Mouse (Mus musculus): ENCODE results near the gene Medag. TPM values are rescaled to one million over a fixed set of nuclear protein-coding genes. Genes with fewer than 3 reads are reported as not detected.
A peak's percentile ranks its signal among the peaks of the same experiment; 100 is the strongest.

The Medag gene
- total RNA-seq (2021): 10 to 100 TPM in 1 of 2 experiments, 1 to 10 TPM in 1; 2.3 to 11.8 TPM
- long read RNA-seq, experiment 1, transcript Medag-201 (5 exons, 2,953 nt): major isoform, 12 of 12 reads
- long read RNA-seq, experiment 1, partial matches to known transcripts: 0 of 12 reads
- long read RNA-seq, experiment 1, other reads (novel, unspliced or antisense): 0 of 12 reads
- long read RNA-seq, experiment 2, transcript Medag-201 (5 exons, 2,953 nt): major isoform, 10 of 10 reads
- long read RNA-seq, experiment 2, partial matches to known transcripts: 0 of 10 reads
- long read RNA-seq, experiment 2, other reads (novel, unspliced or antisense): 0 of 10 reads

- peak; percentile 61 to 73 for DNase-seq (ENCODE audit: low spot score in 2 of 2)
These were observed at the start of gene Medag for GRCm38 (mm10) chr5:149411509-149412193. Gene Medag (plus strand): TSS chr5:149411749.

GRCm38 (mm10) chr5:149362626-149363025 lies 48.9 kb upstream of the Medag start:
- DNase-seq (ENCODE audit: low spot score in 2 of 2): no peak

GRCm38 (mm10) chr5:149363903-149364755 lies 47.4 kb upstream of the Medag start:
- DNase-seq (ENCODE audit: low spot score in 2 of 2): no peak

GRCm38 (mm10) chr5:149367011-149367410 lies 44.5 kb upstream of the Medag start:
- DNase-seq (ENCODE audit: low spot score in 2 of 2): no peak

GRCm38 (mm10) chr5:149367544-149368466 lies 43.7 kb upstream of the Medag start:
- peak in 1 of 2 experiments; percentile 20 for DNase-seq (ENCODE audit: low spot score in 2 of 2)

- DNase-seq (ENCODE audit: low spot score in 2 of 2): no peak
These were observed 42.8 kb upstream of the Medag start for GRCm38 (mm10) chr5:149368575-149369312.

- DNase-seq (ENCODE audit: low spot score in 2 of 2): no peak
These were observed 42.0 kb upstream of the Medag start for GRCm38 (mm10) chr5:149369373-149370035.

- no peak for DNase-seq (ENCODE audit: low spot score in 2 of 2)
These were observed 39.5 kb upstream of the Medag start for GRCm38 (mm10) chr5:149372018-149372417.

- peak in 1 of 2 experiments; percentile 21 for DNase-seq (ENCODE audit: low spot score in 2 of 2)
These were observed 38.3 kb upstream of the Medag start for GRCm38 (mm10) chr5:149373224-149373623.

- peak; percentile 13 to 24 for DNase-seq (ENCODE audit: low spot score in 2 of 2)
These were observed 37.5 kb upstream of the Medag start for GRCm38 (mm10) chr5:149374026-149374425.

GRCm38 (mm10) chr5:149375074-149375888 lies 36.3 kb upstream of the Medag start:
- DNase-seq (ENCODE audit: low spot score in 2 of 2): no peak

- DNase-seq (ENCODE audit: low spot score in 2 of 2): peak; percentile 84 to 86
These were observed 35.7 kb upstream of the Medag start for GRCm38 (mm10) chr5:149375889-149376212.

- DNase-seq (ENCODE audit: low spot score in 2 of 2): no peak
These were observed 35.2 kb upstream of the Medag start for GRCm38 (mm10) chr5:149376367-149376766.

- no peak for DNase-seq (ENCODE audit: low spot score in 2 of 2)
These were observed 34.3 kb upstream of the Medag start for GRCm38 (mm10) chr5:149377253-149377652.

GRCm38 (mm10) chr5:149378566-149378965 lies 33.0 kb upstream of the Medag start:
- DNase-seq (ENCODE audit: low spot score in 2 of 2): no peak

GRCm38 (mm10) chr5:149379131-149379784 lies 32.3 kb upstream of the Medag start:
- DNase-seq (ENCODE audit: low spot score in 2 of 2): no peak

GRCm38 (mm10) chr5:149379861-149380260 lies 31.7 kb upstream of the Medag start:
- DNase-seq (ENCODE audit: low spot score in 2 of 2): no peak

GRCm38 (mm10) chr5:149380388-149380916 lies 31.1 kb upstream of the Medag start:
- no peak for DNase-seq (ENCODE audit: low spot score in 2 of 2)

Measured in adrenal gland, adult 18-20 months (tissue).